Mouse (Mus musculus) heart, postnatal 0 days (tissue): ENCODE measurements around the gene Akap8.

Experiments used
- CTCF ChIP-seq: IDR thresholded peaks from 2 replicates; pipeline ENCODE4 v1.5.1; 2016; ENCODE audit warnings: antibody characterized with exemption, control low read depth, low read depth
- EP300 ChIP-seq: IDR thresholded peaks from 2 replicates; pipeline ENCODE4 v1.6.1; 2016; ENCODE audit warnings: antibody characterized with exemption, low read depth

DNA sequence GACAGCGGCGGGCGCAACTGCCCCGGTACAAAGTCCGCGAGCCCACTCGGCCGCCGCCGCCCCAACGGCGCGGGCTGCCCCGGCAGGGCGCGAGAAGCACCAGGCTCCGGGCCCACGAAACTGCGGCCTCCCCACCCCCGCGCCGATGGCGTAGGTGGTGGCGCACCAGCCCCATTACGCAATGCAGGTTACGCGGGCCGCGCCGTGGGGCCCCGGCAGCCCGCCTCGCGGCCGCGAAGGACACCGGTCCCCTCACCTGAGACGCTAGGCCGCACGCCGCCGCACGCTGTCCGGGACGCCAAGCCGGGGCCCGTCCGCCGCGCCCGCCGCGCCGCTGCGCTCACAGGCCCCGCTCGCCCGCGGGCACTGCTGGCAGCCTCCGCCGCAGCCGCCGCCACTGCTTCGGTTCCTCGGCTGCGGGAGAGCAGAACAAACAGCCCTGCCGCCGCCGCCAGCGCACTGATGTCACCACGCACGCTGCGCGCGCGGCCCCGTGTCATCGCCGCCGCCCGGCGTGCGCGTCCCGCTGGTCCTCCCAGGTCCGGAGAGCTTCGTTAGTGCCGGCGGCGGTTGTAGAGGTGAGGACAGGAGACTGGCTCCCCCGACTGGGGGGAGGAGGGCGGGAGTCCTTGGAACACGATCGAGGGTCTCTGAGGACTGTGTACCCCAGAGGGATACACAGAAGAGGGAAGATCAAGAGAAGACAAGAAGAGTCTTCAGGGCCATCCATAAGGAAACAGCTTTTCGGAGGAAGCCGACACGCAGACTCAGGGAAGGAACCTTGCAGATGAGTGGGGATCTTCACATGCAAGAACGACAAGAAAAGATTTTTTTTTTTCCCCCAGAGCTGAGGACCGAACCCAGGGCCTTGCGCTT lies 36.5 kb downstream of the Akap8 start, which contains the start of gene Brd4:
- TF ChIP-seq CTCF (no peak), EP300 (no peak)
